Mouse (Mus musculus): ENCODE results near the gene Vmn1r52.
"Not testable (repeated sequence)": the region's sequence is repeated elsewhere in the genome, so short reads cannot be mapped to it uniquely, and the experiment has no call there.

Gene Vmn1r52

GRCm38 (mm10) chr6:90174508-90174907 lies at the start of gene Vmn1r52:
Gene Vmn1r52, plus strand, starts transcription at chr6:90174808.
- DNase-seq (ENCODE audit: low spot score in 2 of 2) = no peak

DNA sequence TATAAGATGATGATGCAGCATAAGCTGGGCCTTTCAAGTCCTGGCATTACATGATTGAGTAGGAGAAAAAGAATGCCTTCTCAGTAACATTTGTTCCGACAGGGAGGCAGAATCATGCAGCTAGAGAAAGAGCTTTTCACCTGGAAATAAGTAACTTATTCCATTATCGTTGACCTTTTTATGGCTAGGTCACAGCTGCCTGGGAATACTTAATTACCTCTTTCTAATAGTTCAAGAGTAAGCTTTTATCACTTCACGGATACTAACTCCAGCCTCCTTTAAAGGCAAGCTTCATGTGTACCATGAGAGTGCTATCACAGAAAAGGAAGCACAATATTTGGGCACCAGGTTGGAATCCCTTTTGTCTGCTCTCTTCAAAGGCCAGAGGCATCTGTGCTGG lies 14.5 kb upstream of the Vmn1r52 start:
- DNase-seq (ENCODE audit: low spot score in 2 of 2) = no peak

- DNase-seq (ENCODE audit: low spot score in 2 of 2) = not testable (repeated sequence)
Measured at GRCm38 (mm10) chr6:90202493-90202892, 27.9 kb downstream of the Vmn1r52 start, which contains the start of gene V1ra8. Gene V1ra8, plus strand, starts transcription at chr6:90202793.

DNA sequence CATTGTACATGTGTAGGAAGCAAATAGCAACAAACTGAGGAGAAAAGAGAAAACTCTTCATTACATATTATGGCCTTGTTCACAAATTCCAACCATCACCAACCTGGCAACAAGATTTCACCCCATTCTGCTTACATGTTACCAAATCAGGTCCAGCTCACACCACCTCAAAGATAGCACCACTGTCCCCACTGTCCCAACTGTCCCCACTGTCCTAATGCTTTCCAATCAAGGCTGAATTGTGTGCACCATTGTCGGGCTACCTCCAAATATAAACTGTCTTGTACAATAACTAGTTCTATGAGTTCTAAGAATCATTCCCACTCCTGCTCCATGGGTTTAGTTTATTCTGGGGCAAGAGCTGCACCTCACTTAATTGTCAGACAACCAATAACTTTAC lies 49.7 kb downstream of the Vmn1r52 start, which contains the start of gene Vmn1r53:
TSS of gene Vmn1r53 (minus strand) at position 101 of the 400 bp plus-strand sequence.
- DNase-seq (ENCODE audit: low spot score in 2 of 2) = no peak
